Mouse (Mus musculus) olfactory bulb, adult 2 months (tissue): ENCODE data around the gene Ptprt.

Source experiments
- CTCF ChIP-seq: fragments of 200-500 bp; IDR thresholded peaks from 2 replicates; pipeline ENCODE4 v1.5.1; 2012; ENCODE audit warnings: low read depth, mild to moderate bottlenecking, low read length, moderate library complexity; ENCODE audit not compliant: insufficient read depth
- POLR2A ChIP-seq: fragments of 200-500 bp; IDR thresholded peaks from 2 replicates; pipeline ENCODE4 v1.6.1; 2012; ENCODE audit warnings: mild to moderate bottlenecking, low read depth, low read length, moderate library complexity; ENCODE audit not compliant: insufficient read depth

DNA sequence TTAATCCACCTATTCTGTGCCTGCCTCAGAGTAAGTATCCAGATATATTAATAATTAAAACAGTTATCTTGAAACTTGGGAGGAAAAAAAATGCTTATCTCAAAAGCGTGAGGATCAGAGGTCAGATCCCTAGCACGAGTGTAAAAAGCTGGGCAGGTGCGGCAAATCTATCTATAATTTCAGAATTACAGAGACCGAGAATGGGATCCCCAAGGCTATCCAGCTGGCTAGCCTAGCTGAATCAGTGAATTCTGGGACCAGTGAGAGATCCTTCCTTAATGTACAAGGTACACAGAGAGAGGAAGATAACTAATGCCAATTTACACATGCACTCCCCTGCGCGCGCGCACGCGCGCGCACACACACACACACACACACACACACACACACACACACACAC is 31.2 kb upstream of the Ptprt start:
- TF ChIP-seq CTCF (no peak), POLR2A (no peak)
